Mouse (Mus musculus): Measurements from ENCODE around the gene Bicra. TPM values are rescaled to one million over a fixed set of nuclear protein-coding genes. Genes with fewer than 3 reads are reported as not detected.

The Bicra gene
- polyA plus RNA-seq, 1 experiment = 30.6 TPM

DNA sequence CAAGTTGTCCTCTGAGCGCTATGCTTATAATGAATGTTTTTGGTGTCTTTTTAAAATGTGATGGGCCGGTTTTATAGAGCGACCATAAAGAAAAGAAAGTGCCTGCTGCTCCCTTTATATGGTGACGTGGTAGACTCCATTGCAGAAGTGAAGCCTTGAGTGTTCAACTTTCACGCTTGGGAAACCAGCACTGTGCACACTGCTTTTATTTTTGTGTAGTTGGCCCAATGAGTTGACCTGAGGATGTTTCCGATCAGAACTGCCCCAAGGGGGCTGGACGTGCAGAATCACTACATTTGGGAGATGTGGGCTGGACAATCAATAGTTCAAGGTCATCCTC is 1.8 kb upstream of the Bicra start:
- TF ChIP-seq GATA1 (IDR thresholded peaks at IDR 0.05; ENCODE audit: borderline replicate concordance, low read length) (no peak), FLI1 (IDR thresholded peaks at IDR 0.05; ENCODE audit: low read length) (no peak)
- Histone ChIP-seq H3K9me3 (no peaks in the 10 kb centered on the region), H3K27me3 (replicated peaks) (no peaks in the 10 kb centered on the region), H3K36me3 (replicated peaks; ENCODE audit: low read length) (peaks cover 14% of the 10 kb centered on the region), H3K4me1 (peaks cover 55% of the 10 kb centered on the region), H3K4me3 (replicated peaks) (peak overlapping the region; percentile 100)

DNA sequence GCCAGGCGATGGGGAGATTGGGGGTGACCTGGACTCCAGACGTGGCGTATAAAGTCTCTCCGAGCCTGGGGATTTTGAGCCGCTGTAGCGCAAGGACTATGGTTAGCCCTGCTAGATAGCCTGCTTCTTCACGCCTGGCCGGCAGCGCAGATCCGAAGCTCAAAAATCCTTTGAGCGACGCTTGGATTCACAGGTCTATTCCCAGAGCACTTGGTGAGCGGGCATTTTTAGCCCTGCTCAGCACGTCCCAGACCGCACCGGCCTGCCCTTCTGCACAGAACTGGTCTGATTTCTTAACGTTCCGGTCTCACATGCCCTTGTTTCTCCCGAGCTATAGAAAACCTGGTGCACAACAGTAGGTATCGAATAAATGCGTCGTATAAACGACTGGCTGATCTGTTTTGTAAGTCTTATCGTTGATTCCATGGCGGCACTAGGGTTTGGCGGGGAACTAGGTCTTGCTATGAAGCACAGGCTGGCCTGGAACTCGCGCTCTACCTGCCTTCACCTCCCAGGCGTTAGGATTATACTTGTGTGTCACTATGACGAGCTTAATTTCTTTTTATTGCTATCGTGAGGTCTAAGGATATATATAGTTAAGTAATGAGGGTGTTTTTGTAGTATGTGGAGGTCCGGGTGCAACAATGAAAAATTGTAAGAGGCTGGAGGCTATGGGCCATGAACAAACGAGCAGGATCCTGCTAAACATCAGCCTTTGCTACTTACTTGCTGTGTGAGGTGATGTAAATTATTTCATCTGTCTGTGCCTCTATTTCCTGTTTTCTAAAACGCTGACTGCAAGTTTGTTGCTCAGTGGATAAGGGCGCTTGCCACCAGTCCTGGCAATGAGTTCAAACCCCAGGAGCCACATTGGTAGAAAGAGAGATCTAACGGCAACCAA is 1.2 kb upstream of the Bicra start:
- H3K27me3 ChIP-seq (replicated peaks) = no peaks in the 10 kb centered on the region
- H3K36me3 ChIP-seq (replicated peaks; ENCODE audit: low read length) = peaks cover 14% of the 10 kb centered on the region
- peaks cover 55% of the 10 kb centered on the region for H3K4me1 ChIP-seq
- no peak for TF ChIP-seq FLI1 (IDR thresholded peaks at IDR 0.05; ENCODE audit: low read length)
- TF ChIP-seq GATA1 (IDR thresholded peaks at IDR 0.05; ENCODE audit: borderline replicate concordance, low read length) = no peak
- no peaks in the 10 kb centered on the region for H3K9me3 ChIP-seq
- peak overlapping the region; percentile 100 for H3K4me3 ChIP-seq (replicated peaks)

DNA sequence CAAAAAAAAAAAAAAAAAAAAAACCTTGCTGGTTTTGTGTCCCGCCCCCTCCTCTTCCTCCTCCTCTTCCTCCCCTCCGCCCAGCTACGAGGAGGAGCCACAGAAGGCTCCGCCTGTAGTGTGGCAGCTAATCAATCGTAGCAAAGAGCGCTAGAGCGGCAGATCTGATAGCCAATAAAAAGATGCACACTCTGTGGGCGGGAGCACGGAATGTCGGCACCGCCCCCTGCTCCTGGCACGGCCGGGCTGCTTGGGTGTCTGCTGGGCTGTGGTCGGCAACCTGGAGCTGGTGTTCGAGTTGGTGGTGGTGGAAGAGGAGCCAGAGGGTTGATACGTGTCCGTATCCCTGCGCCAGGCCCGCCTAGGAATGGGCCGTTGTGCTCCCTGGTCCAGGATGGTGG is 443 bp upstream of the Bicra start:
- H3K36me3 ChIP-seq (replicated peaks; ENCODE audit: low read length) = peaks cover 17% of the 10 kb centered on the region
- TF ChIP-seq FLI1 (IDR thresholded peaks at IDR 0.05; ENCODE audit: low read length) = no peak
- no peak for TF ChIP-seq GATA1 (IDR thresholded peaks at IDR 0.05; ENCODE audit: borderline replicate concordance, low read length)
- no peaks in the 10 kb centered on the region for H3K27me3 ChIP-seq (replicated peaks)
- H3K4me1 ChIP-seq = peaks cover 55% of the 10 kb centered on the region
- H3K4me3 ChIP-seq (replicated peaks) = peak overlapping the region; percentile 100
- no peaks in the 10 kb centered on the region for H3K9me3 ChIP-seq

DNA sequence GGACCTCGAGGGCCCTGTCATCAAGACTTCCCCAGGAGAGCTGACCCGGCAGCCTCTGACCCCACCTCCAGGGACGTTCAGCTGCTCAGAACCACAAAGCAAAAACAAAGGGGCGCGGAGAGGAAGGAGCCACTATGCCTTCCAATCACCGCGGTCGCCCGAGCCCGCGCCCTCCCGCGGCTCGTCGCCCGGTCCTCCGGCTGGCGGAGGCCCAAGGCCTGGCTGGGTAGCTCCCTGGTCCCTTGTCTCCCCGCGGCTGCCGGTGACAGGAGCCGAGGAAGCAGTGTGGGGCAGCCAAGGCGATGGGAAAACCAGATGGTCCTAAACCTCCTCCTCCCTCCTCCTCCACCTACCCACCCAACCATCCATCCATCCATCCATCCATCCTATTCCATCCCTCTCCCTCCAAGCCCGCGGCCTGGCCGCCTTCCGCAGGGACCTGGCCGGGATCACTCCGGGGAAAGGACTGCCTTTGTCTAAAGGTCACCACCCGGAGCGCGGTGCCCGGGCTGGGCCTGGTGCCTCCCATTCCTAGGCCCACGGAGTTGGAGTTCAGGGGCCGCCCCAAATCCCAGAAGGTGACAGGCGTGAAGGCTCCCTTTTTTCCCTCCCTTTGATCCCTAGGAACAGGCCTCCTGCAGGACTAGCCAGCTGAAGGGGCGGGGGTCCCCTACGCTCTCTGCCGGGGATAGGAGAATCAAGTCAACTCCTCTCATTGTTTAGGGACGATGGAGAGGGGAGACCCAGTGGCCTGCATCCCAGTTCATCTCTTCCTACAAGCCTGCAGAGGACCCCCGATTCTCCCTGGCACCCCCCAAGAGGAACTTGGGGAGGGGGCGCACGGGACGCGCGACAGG is 1.0 kb downstream of the Bicra start:
- no peak for TF ChIP-seq FLI1 (IDR thresholded peaks at IDR 0.05; ENCODE audit: low read length)
- TF ChIP-seq GATA1 (IDR thresholded peaks at IDR 0.05; ENCODE audit: borderline replicate concordance, low read length) = no peak
- Histone ChIP-seq H3K4me3 (replicated peaks) (peak overlapping the region; percentile 100), H3K36me3 (replicated peaks; ENCODE audit: low read length) (peaks cover 30% of the 10 kb centered on the region), H3K9me3 (no peaks in the 10 kb centered on the region), H3K27me3 (replicated peaks) (no peaks in the 10 kb centered on the region), H3K4me1 (peaks cover 67% of the 10 kb centered on the region)

DNA sequence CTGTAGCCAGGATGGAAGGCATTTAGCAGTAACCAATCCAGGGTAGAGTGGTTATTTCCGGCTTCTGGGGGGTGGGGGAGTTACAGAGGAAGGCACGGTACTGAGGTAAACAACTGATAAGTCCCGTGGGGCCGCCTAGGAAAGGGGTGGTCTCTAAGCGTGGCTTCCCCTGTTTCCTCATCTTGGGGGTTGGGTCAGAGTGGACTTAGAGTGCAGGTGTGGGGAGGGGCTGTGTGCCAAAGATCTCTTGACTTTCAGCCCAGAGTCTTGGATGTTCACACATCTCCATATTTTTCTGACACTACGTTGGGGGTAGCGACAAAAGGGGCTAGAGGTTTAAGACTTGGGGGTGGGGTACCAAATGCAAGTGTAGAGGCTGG is 1.6 kb downstream of the Bicra start:
- peaks cover 33% of the 10 kb centered on the region for H3K36me3 ChIP-seq (replicated peaks; ENCODE audit: low read length)
- no peak for TF ChIP-seq FLI1 (IDR thresholded peaks at IDR 0.05; ENCODE audit: low read length)
- no peak for TF ChIP-seq GATA1 (IDR thresholded peaks at IDR 0.05; ENCODE audit: borderline replicate concordance, low read length)
- H3K4me1 ChIP-seq = peaks cover 68% of the 10 kb centered on the region
- H3K27me3 ChIP-seq (replicated peaks) = no peaks in the 10 kb centered on the region
- H3K9me3 ChIP-seq = no peaks in the 10 kb centered on the region
- H3K4me3 ChIP-seq (replicated peaks) = peak overlapping the region; percentile 100

DNA sequence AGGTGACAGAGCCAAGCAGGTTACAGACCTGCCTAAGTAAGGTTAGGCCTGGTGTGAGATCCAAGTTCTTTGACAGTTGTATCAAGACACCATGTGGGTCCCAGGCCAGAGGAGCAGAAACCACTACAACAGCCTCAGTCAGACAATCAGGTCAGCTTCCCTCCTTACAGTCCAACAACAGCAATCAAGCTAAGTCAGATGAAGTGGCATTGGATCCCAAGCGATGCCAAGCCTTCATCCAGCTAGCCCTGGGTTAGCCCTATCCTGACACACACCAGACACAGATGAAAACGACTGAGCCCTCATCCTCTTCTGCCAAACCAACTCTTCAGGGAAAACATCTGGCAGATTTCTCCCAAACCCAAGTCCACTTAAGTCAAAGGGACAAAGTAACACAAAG is 2.2 kb downstream of the Bicra start:
- TF ChIP-seq FLI1 (IDR thresholded peaks at IDR 0.05; ENCODE audit: low read length) (no peak), GATA1 (IDR thresholded peaks at IDR 0.05; ENCODE audit: borderline replicate concordance, low read length) (no peak)
- Histone ChIP-seq H3K27me3 (replicated peaks) (no peaks in the 10 kb centered on the region), H3K4me3 (replicated peaks) (peak overlapping the region; percentile 100), H3K4me1 (peaks cover 68% of the 10 kb centered on the region), H3K9me3 (no peaks in the 10 kb centered on the region), H3K36me3 (replicated peaks; ENCODE audit: low read length) (peaks cover 29% of the 10 kb centered on the region)

DNA sequence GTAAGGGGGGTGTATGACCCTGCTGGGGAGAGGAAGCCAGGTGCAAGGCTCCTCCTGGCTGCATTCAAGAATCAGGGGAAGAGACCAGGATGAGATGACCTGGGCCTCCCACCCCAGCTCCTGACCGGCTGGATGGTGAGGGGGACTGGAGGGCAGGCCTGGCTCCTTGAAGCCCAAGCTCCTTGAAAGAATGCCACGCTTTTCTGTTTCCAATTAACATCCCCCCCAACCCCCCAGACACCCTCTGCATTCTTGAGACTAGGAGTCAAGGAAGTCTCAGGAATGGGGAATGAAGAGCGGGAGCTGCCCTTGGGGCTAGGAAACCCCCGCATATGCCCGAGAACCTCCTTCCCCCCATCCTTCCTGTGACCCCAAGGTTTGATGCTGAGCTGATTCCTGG is 3.2 kb downstream of the Bicra start:
- Histone ChIP-seq H3K36me3 (replicated peaks; ENCODE audit: low read length) (peaks cover 22% of the 10 kb centered on the region), H3K4me3 (replicated peaks) (peak overlapping the region; percentile 100), H3K4me1 (peaks cover 68% of the 10 kb centered on the region), H3K27me3 (replicated peaks) (no peaks in the 10 kb centered on the region), H3K9me3 (no peaks in the 10 kb centered on the region)
- TF ChIP-seq GATA1 (IDR thresholded peaks at IDR 0.05; ENCODE audit: borderline replicate concordance, low read length) = no peak
- TF ChIP-seq FLI1 (IDR thresholded peaks at IDR 0.05; ENCODE audit: low read length) = no peak

DNA sequence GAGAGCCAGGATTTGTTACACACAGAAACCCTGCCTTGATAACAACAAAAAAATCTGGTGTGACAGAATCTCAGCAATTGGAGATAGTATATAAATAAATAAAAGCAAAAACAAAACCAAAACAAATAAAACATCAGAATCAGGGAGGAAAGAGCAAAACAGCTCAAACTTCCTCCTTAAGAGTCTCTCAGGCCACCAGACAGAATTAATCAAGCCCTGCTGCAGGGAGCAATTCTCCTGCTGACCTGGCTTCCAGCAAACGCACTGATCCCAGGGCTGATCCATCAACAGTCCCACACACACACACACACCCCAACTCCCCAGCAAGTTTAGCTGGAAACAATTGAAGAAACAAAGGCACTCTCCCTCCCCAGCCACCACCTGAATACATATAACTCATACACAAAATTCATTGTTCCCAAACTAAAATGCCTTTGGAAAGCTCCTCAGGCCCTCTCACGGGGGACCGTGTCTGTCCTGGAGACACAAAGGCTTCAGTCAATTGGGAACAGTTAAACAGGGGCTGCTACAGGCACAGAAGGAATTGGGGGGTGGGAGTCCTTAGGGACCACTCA is 3.8 kb downstream of the Bicra start:
- H3K9me3 ChIP-seq = no peaks in the 10 kb centered on the region
- peaks cover 28% of the 10 kb centered on the region for H3K36me3 ChIP-seq (replicated peaks; ENCODE audit: low read length)
- peak overlapping the region; percentile 100 for H3K4me3 ChIP-seq (replicated peaks)
- TF ChIP-seq GATA1 (IDR thresholded peaks at IDR 0.05; ENCODE audit: borderline replicate concordance, low read length) (no peak), FLI1 (IDR thresholded peaks at IDR 0.05; ENCODE audit: low read length) (no peak)
- no peaks in the 10 kb centered on the region for H3K27me3 ChIP-seq (replicated peaks)
- H3K4me1 ChIP-seq = peaks cover 73% of the 10 kb centered on the region

DNA sequence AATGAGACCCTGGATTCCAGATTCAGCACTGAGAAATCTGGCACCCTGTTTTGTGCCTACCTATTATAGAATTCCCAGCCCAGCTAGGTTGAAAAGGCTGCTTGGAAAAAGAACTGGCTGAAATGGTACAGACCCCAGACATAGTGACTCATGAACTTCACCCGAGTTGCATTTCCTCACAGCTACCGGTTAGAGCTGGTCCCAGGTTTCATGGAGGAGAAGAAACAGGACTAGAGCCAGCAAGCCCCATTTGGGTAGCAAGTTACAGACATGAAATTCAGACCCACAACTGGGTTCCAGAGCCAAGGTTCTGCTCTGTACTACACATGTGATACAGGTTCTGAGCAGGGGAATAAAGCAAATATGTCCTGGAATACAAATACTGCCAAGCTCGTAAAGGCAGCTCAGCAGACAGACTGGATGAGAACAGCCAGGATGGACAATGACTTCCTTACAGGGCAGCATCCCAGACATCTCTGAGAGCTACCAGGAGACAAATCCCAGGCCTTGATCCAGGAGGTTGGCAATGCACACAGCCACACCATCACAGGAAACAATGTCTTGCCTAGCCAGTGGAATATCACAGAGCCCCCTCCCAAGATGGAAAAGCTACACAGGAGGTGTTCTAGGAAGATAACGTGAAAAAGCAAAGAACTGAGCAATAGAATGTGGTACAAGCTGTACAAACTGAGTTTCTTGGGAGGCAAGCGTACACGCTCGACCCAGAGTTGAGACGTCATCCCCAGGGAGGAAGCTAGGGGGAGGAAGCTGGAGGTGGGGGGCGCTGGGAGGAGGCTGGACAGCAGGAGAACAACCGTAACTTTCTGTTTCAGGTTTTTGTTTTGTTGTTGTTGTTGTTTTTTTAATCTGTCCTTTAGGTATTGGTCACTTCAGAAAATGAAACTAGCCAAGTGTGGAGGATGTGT is 4.6 kb downstream of the Bicra start:
- Histone ChIP-seq H3K4me3 (replicated peaks) (peak overlapping the region; percentile 100), H3K9me3 (no peaks in the 10 kb centered on the region), H3K4me1 (peaks cover 81% of the 10 kb centered on the region), H3K27me3 (replicated peaks) (no peaks in the 10 kb centered on the region), H3K36me3 (replicated peaks; ENCODE audit: low read length) (peaks cover 35% of the 10 kb centered on the region)
- no peak for TF ChIP-seq GATA1 (IDR thresholded peaks at IDR 0.05; ENCODE audit: borderline replicate concordance, low read length)
- no peak for TF ChIP-seq FLI1 (IDR thresholded peaks at IDR 0.05; ENCODE audit: low read length)
